Mouse (Mus musculus) myocyte (in vitro differentiated cells): ENCODE measurements at regions not wholly inside any gene's neighbourhood (a gene's known extent, or its start where the extent isn't known, plus 50 kb on each side); places are given as distances from the start of the nearest gene placed in this dataset.

Source experiments
- H3K27me3 ChIP-seq: one replicate; pipeline ENCODE4 v1.6.1; 2011; ENCODE audit not compliant: control insufficient read depth, insufficient read depth, insufficient read length
- H3K36me3 ChIP-seq: one replicate; pipeline ENCODE4 v1.6.1; 2011; ENCODE audit not compliant: control insufficient read depth, insufficient read depth
- H3K4me2 ChIP-seq: one replicate; pipeline ENCODE4 v1.6.1; 2011; ENCODE audit warnings: low read depth, control low read depth
- H3K4me3 ChIP-seq: one replicate; pipeline ENCODE4 v1.5.1; 2011; ENCODE audit warnings: mild to moderate bottlenecking, control low read depth, moderate library complexity
- H3K79me2 ChIP-seq: one replicate; pipeline ENCODE4 v1.6.1; 2011; ENCODE audit not compliant: control insufficient read depth, insufficient read depth
- H3ac ChIP-seq: one replicate; pipeline ENCODE4 v1.6.1; 2011; ENCODE audit not compliant: control insufficient read depth, insufficient read length
- CEBPB ChIP-seq: IDR thresholded peaks from 2 replicates; pipeline ENCODE4 v1.6.1; 2011; ENCODE audit warnings: mild to moderate bottlenecking, moderate library complexity; ENCODE audit not compliant: poor library complexity, insufficient read depth, severe bottlenecking
- E2F4 ChIP-seq: IDR thresholded peaks from one replicate; pipeline ENCODE4 v1.6.1; 2011; ENCODE audit warnings: mild to moderate bottlenecking, control low read depth, moderate library complexity; ENCODE audit not compliant: insufficient read depth
- MAX ChIP-seq: IDR thresholded peaks from one replicate; pipeline ENCODE4 v1.6.1; 2011; ENCODE audit warnings: low read depth, mild to moderate bottlenecking, control low read depth
- MYOD1 ChIP-seq, 3 experiments: IDR thresholded peaks; one replicate each; pipeline ENCODE4 v1.6.1; 2011; ENCODE audit warnings: control low read depth in 2 of 3, low read depth in 2 of 3, mild to moderate bottlenecking in 2 of 3, moderate library complexity in 1 of 3; ENCODE audit not compliant: insufficient read length in 2 of 3, control insufficient read depth in 1 of 3
- MYOG ChIP-seq, 3 experiments: IDR thresholded peaks; one replicate each; pipeline ENCODE4 v1.6.1; 2011; ENCODE audit warnings: control low read depth in 2 of 3, low read depth in 2 of 3, mild to moderate bottlenecking in 2 of 3; ENCODE audit not compliant: insufficient read length in 2 of 3, control insufficient read depth in 1 of 3, insufficient read depth in 1 of 3
- POLR2A ChIP-seq: IDR thresholded peaks from one replicate; pipeline ENCODE4 v1.6.1; 2011; ENCODE audit warnings: low read depth, mild to moderate bottlenecking, control low read depth, moderate library complexity; ENCODE audit not compliant: insufficient read length
- POLR2AphosphoS2 ChIP-seq: IDR thresholded peaks from one replicate; pipeline ENCODE4 v1.6.1; 2011; ENCODE audit warnings: low read depth, control low read depth; ENCODE audit not compliant: insufficient read length
- REST ChIP-seq: IDR thresholded peaks from one replicate; pipeline ENCODE4 v1.6.1; 2011; ENCODE audit warnings: mild to moderate bottlenecking, control low read depth, moderate library complexity; ENCODE audit not compliant: insufficient read depth, insufficient read length
- SRF ChIP-seq: IDR thresholded peaks from one replicate; pipeline ENCODE4 v1.6.1; 2011; ENCODE audit warnings: low read depth; ENCODE audit not compliant: control insufficient read depth, insufficient read length
- TCF12 ChIP-seq: IDR thresholded peaks from one replicate; pipeline ENCODE4 v1.6.1; 2011; ENCODE audit warnings: mild to moderate bottlenecking, control low read depth; ENCODE audit not compliant: poor library complexity, insufficient read depth, severe bottlenecking
- TCF3 ChIP-seq: IDR thresholded peaks from one replicate; pipeline ENCODE4 v1.6.1; 2011; ENCODE audit warnings: low read depth, control low read depth; ENCODE audit not compliant: insufficient read length
- USF1 ChIP-seq: IDR thresholded peaks from one replicate; pipeline ENCODE4 v1.6.1; 2011; ENCODE audit warnings: low read depth, mild to moderate bottlenecking, control low read depth, moderate library complexity

DNA sequence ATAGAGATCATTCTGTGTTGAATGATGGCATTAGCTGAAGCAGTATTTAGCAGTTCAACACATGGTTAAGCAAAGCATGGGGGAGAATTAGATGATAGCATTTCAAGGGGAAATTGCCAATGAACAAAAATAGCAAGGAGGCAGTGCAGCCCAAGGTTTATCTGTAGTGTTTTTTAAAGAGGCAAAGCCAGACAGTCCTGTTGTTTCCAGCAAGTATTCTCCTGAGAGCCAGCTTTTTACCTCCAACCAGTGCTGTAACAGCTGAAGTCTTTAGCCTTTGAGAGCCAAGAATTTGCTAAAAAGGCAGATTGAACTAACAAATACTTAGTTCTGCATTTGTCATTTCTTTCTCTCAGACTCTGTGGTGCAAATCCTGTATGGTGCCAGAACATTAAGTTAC is 305.1 kb upstream of the Arx start:
- TF ChIP-seq MAX (no peak), MYOG (IDR thresholded peaks at IDR 0.05; ENCODE audit: control insufficient read depth in 1 of 3, insufficient read depth in 1 of 3, insufficient read length in 2 of 3, low read depth in 2 of 3) (no peak), REST (no peak), E2F4 (no peak), USF1 (no peak), TCF3 (no peak), SRF (no peak), TCF12 (no peak), POLR2AphosphoS2 (no peak), POLR2A (no peak), MYOD1 (IDR thresholded peaks at IDR 0.05; ENCODE audit: control insufficient read depth in 1 of 3, insufficient read length in 2 of 3, low read depth in 2 of 3) (no peak), CEBPB (no peak)
- H3K27me3 ChIP-seq, result no peaks in the 10 kb centered on the region
- H3K36me3 ChIP-seq, result no peaks in the 10 kb centered on the region
- H3ac ChIP-seq, result no peak overlapping the region
- no peak overlapping the region for H3K4me3 ChIP-seq
- H3K79me2 ChIP-seq, result no peaks in the 10 kb centered on the region
- no peak overlapping the region for H3K4me2 ChIP-seq

DNA sequence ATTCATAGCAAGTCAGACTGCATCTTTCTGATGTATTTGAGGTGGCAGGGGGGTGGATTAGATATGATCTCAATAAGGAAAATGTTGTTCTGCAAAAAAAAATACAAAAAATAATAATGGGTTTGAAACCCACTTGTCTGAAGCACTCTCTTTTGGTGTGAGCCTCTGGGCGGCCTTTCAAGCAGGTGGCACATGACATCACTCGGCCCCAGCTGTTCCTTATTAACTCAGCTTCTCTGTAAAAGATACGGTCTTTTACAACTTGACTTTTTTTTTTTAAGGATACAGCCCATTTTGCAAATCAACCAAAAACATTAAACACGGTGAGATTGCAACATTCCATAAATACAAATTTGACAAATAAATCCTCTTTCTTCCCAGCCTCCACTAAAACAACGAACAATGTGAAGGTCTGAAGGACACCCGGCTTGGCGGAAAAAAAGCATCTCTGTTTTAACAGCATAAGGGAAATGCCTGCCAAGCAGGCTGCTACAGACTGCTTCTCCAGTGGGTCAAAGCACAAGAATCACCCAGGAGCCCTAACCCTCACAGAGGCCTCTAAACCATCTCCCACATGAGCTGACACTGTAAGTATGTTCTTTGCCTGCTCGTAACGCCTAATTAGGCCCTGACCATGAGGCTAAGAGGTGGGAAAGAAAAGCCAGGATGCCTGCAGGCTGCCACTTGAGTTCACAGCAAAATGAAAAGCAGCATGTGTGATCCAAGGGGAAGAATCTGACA is 283.8 kb upstream of the Arx start:
- TF ChIP-seq MYOD1 (IDR thresholded peaks at IDR 0.05; ENCODE audit: control insufficient read depth in 1 of 3, insufficient read length in 2 of 3, low read depth in 2 of 3), result peak in 1 of 3 experiments; percentile 27
- TF ChIP-seq TCF12, result no peak
- no peaks in the 10 kb centered on the region for H3K27me3 ChIP-seq
- no peak overlapping the region for H3K4me3 ChIP-seq
- H3K4me2 ChIP-seq, result peak overlapping the region; percentile 56
- H3K36me3 ChIP-seq, result no peaks in the 10 kb centered on the region
- no peak overlapping the region for H3ac ChIP-seq
- H3K79me2 ChIP-seq, result no peaks in the 10 kb centered on the region

DNA sequence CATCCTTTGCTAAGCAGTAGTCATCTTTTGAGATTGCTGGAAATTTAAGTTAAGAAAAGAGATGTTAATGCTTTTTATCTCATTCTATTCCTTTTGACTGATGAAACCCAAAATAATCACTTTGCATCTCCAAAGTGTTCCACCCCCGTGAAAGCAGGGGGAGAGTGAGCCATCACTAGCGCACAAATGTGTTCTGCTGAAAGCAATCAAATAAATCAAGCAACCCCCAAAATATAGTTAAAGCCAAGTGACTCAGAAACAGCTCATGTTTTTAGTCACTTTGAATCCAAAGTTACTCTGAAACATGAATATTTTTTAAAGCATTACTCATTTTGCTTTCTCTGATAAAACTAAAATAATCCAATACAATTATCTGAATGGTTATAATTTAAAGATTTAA is 279.6 kb upstream of the Arx start:
- H3K4me2 ChIP-seq, result no peak overlapping the region
- no peaks in the 10 kb centered on the region for H3K27me3 ChIP-seq
- TF ChIP-seq REST, result no peak
- TF ChIP-seq MYOD1 (IDR thresholded peaks at IDR 0.05; ENCODE audit: control insufficient read depth in 1 of 3, insufficient read length in 2 of 3, low read depth in 2 of 3), result no peak
- no peak for TF ChIP-seq MYOG (IDR thresholded peaks at IDR 0.05; ENCODE audit: control insufficient read depth in 1 of 3, insufficient read depth in 1 of 3, insufficient read length in 2 of 3, low read depth in 2 of 3)
- no peak for TF ChIP-seq E2F4
- no peak for TF ChIP-seq MAX
- no peak for TF ChIP-seq POLR2A
- TF ChIP-seq USF1, result no peak
- no peak for TF ChIP-seq TCF3
- TF ChIP-seq POLR2AphosphoS2, result no peak
- no peak for TF ChIP-seq SRF
- TF ChIP-seq TCF12, result no peak
- no peak for TF ChIP-seq CEBPB
- H3K36me3 ChIP-seq, result no peaks in the 10 kb centered on the region
- no peak overlapping the region for H3ac ChIP-seq
- no peak overlapping the region for H3K4me3 ChIP-seq
- H3K79me2 ChIP-seq, result no peaks in the 10 kb centered on the region

DNA sequence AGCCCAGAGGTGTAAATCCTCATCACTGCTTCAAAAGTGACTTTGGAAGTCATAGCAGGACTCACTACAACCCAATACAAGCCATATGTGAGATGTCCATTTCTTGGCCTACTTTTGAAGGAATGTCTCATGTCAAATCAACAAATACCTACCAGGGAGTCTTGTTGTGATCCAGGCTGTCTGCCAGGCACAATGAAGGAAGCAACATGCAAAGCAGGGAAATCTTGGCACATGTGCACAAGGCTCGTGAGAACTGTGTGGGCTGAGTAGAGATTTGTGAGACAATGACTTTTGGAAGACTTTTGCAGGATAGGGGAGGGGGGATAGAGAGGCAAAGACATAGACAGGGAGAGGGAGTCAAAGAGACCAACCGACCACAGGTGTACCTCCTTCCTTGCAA is 274.7 kb upstream of the Arx start:
- Histone ChIP-seq H3K27me3 (no peaks in the 10 kb centered on the region), H3ac (no peak overlapping the region), H3K79me2 (no peaks in the 10 kb centered on the region), H3K4me2 (no peak overlapping the region), H3K36me3 (no peaks in the 10 kb centered on the region), H3K4me3 (no peak overlapping the region)
- TF ChIP-seq SRF (no peak), CEBPB (no peak), MYOD1 (IDR thresholded peaks at IDR 0.05; ENCODE audit: control insufficient read depth in 1 of 3, insufficient read length in 2 of 3, low read depth in 2 of 3) (no peak), REST (no peak), POLR2AphosphoS2 (no peak), E2F4 (no peak), POLR2A (no peak), TCF3 (no peak), TCF12 (no peak), USF1 (no peak)

DNA sequence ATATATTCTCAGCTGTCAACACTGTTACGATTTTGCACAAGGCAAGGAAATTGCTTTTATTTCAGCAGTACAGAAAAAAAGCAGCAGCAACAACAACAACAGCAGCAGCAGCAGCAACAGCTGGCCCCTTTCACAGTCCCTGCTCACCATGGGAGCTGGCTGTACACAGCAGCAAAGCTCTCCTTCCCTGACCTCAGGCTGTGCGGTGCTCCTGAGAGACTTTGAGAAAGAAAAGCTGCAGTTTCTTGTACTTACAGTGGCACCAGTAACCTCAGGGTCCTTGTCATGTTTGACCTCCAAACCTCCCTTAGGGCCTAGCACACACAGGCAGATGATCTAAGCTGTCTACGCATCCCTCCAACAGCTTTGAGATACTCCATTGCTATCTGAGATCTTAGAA is 269.9 kb upstream of the Arx start:
- no peak for TF ChIP-seq MYOD1 (IDR thresholded peaks at IDR 0.05; ENCODE audit: control insufficient read depth in 1 of 3, insufficient read length in 2 of 3, low read depth in 2 of 3)
- TF ChIP-seq TCF12, result no peak
- TF ChIP-seq MYOG (IDR thresholded peaks at IDR 0.05; ENCODE audit: control insufficient read depth in 1 of 3, insufficient read depth in 1 of 3, insufficient read length in 2 of 3, low read depth in 2 of 3), result no peak
- no peak for TF ChIP-seq E2F4
- TF ChIP-seq CEBPB, result no peak
- TF ChIP-seq POLR2A, result no peak
- no peak for TF ChIP-seq MAX
- TF ChIP-seq REST, result no peak
- TF ChIP-seq TCF3, result no peak
- TF ChIP-seq POLR2AphosphoS2, result no peak
- no peak for TF ChIP-seq USF1
- TF ChIP-seq SRF, result no peak
- H3K27me3 ChIP-seq, result no peaks in the 10 kb centered on the region
- no peak overlapping the region for H3K4me3 ChIP-seq
- H3K36me3 ChIP-seq, result no peaks in the 10 kb centered on the region
- H3K79me2 ChIP-seq, result no peaks in the 10 kb centered on the region
- H3K4me2 ChIP-seq, result no peak overlapping the region
- H3ac ChIP-seq, result no peak overlapping the region
